Mouse (Mus musculus): ENCODE results near the gene Trio. TPM values are rescaled to one million over a fixed set of nuclear protein-coding genes. Genes with fewer than 3 reads are reported as not detected.

The Trio gene
- total RNA-seq, 1 experiment from 2014 or later: 24.6 TPM

DNA sequence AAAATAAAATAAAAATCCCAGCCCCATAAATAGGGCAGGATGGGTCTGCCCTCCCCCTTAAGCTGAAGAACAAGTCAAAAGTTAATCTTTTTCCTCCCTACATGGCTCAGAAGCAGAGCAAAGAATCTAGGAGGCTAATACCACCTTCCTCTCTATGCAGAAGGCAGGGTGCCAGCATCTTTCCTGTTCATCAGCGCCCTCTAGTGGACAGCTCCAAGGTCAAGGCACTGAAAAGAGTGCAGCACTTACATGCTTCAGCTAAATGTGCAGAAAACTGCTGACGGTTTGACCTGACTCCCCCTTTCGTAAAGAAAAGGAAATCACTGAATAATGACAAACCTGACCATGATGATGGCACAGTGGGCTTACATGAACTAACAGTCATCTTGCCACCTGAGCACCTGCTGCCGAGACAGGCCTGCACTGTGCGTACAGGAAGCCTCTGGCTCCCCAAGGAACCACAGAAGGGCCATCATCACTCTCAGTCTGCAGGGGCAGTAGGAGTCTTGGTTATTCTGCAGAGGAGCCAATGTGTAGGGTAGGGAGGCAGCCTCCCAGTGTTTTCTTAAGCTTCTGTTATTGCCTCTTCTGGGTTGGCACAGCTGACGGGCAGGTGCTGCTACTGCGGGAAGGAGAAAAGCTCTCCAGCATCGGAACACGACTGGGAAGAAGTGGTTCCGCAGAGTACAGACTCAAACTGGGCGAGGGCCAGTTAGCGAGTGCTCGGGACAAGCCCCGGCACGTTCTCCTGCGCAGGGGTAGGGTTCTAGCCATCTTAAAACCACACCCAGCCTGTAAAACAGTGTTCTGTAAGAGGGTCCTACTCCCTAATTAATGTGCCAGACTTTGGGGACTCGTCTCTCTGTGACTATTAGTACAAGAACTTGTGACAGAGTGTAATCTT, 141.0 kb downstream of the Trio start:
- peak; percentile 82 to 83 for ATAC-seq (replicated peaks in 1 of 2; ENCODE audit: insufficient read depth in 1 of 2, low FRiP score in 2 of 2, low TSS enrichment in 1 of 2, low read depth in 1 of 2, poor library complexity in 2 of 2, severe bottlenecking in 2 of 2)

DNA sequence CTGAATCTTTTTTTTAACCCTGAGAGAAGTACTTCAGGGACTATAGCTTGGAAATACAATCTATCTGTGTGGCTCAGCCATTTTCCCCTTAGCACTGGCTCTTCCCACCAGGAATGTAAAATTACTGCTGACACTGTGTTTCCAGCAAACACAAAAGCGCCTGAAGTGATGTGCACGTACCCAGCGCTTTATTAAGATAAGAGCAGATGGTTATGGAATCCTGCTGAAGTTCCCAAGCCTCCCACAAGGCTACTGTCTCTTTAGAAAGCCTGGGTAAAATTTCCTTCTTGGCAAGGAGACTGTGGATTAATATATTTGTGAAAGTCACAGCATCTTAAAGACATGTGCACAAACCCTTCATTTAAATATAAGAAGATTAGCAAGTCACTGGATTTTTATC, 141.8 kb downstream of the Trio start:
- no peak for ATAC-seq (replicated peaks in 1 of 2; ENCODE audit: insufficient read depth in 1 of 2, low FRiP score in 2 of 2, low TSS enrichment in 1 of 2, low read depth in 1 of 2, poor library complexity in 2 of 2, severe bottlenecking in 2 of 2)

DNA sequence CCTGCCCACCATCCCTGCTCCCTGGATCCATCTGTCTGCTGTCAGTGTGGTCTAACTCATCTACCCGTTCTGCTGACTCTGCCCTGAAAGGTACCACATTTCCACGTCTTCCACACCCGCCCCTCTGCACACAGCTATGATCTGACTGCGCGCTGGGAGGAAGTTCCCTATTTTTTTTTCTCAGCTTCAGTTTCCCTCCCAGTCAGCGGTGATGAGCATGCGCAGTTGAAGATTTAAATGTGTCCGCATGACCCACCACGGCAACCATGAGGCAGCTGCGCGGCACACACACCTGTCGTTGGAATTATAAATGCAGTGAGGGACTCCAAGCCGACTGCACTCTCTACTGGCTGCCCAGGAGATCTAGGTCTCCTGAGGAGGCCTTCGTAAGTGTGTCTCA, 142.8 kb downstream of the Trio start:
- ATAC-seq (replicated peaks in 1 of 2; ENCODE audit: insufficient read depth in 1 of 2, low FRiP score in 2 of 2, low TSS enrichment in 1 of 2, low read depth in 1 of 2, poor library complexity in 2 of 2, severe bottlenecking in 2 of 2): peak; percentile 59 to 63

DNA sequence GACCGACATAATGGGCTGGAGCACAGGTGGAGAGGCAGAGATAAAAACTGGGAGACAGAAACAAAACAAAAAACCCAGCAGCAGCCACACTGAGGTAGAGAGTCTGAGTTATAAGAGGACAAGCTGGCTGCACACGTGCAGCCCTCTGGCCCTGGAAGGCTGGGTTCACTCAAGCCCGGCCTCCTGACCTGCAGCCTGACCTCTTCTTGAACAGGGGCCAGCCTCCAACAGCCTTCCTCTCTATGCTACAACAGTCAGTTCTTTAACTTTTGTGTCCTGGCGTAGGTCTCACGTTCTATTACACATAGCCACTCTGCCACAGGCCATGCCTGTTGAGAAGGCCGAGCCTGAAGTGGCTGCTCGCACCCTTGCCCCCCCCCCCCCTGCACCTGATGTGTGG, 147.8 kb downstream of the Trio start:
- no peak for ATAC-seq (replicated peaks in 1 of 2; ENCODE audit: insufficient read depth in 1 of 2, low FRiP score in 2 of 2, low TSS enrichment in 1 of 2, low read depth in 1 of 2, poor library complexity in 2 of 2, severe bottlenecking in 2 of 2)

DNA sequence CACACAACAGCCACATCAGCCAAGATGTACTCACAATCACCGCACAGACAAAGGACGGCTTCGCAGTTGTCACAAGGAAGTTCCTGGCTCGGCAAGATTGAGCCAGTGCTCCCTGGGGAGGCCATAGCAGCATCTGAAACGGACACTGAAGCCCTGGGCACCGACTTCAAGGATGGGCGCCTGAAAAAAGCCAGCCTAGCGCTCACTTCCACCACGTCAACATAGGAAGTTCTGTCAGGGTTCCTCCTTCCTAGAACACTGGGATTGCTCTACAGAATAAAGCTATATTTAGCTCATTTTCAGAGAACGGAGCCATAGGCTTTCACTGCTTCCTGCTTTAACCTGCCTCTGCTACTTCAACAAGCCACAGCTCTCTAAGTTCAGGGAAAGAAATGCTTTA, 149.3 kb downstream of the Trio start:
- peak; percentile 12 to 15; a peak in 2 of 4 replicates for ATAC-seq (replicated peaks in 1 of 2; ENCODE audit: insufficient read depth in 1 of 2, low FRiP score in 2 of 2, low TSS enrichment in 1 of 2, low read depth in 1 of 2, poor library complexity in 2 of 2, severe bottlenecking in 2 of 2)

DNA sequence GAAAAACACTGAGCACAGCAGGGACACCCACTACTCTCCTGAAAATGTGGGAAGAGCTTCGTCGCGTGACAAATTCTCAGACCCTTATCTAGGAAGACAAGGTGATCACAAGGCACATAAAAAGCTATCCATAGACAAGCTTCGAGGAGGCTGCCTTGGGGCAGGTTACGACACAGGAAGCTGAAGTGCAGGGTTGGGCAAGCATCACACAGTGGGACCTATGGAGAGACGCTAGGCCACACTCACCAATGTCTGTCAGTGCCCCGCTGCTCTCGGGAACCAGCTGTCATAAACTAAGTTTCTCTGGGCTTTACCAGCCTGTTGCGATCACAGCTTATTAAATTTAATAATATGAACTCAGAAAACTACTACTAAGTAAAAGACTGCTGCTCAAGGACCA, 149.9 kb downstream of the Trio start:
- ATAC-seq (replicated peaks in 1 of 2; ENCODE audit: insufficient read depth in 1 of 2, low FRiP score in 2 of 2, low TSS enrichment in 1 of 2, low read depth in 1 of 2, poor library complexity in 2 of 2, severe bottlenecking in 2 of 2): no peak; a peak in 1 of 4 replicates

DNA sequence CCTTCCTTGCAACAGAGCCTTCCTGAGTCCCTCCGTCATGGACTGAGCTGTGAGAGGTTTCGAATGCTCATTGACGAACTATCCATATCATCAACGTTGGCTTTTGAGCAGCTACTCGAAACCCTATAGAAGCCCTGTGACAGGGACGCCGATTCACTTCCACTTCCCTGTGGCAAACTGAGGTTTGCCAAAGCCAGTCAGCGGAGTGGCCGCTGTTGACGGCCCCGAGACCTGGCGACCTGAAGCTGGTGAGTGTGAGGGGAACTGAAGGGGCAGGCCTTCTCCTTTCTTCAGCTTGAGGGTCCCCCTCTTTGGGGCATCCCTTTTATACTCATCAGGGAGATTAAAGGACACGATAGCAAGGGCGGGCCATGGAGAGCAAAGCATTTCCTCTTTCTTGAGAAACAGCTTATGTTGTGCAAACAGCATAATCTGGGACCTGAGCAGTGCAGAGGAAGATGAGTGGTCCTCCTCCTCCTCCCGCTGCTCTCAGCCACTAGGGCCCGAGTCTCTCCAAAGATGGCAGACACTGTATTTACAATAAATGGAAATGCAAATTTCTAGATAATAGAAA, 151.8 kb downstream of the Trio start:
- peak in 1 of 2 experiments; percentile 31; a peak in 2 of 4 replicates for ATAC-seq (replicated peaks in 1 of 2; ENCODE audit: insufficient read depth in 1 of 2, low FRiP score in 2 of 2, low TSS enrichment in 1 of 2, low read depth in 1 of 2, poor library complexity in 2 of 2, severe bottlenecking in 2 of 2)

DNA sequence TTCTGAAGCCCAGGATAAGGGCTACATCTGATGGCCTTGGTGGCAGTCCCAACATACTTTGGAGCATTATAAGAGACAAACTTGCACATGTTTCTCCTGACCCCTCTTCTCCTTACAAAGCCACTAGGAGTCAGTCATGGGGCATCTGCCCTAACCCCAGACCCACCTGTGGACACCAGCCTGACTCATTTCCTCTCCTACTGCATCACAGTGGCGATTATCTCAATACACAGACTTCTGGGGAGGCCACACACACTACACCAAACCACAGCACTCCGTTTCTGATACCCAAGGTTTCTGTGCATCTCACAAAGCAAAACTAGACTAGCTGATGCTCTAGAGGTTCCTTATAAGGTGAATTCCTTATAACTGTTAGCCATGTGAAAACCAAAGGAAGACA, 153.4 kb downstream of the Trio start:
- peak; percentile 44 to 55 for ATAC-seq (replicated peaks in 1 of 2; ENCODE audit: insufficient read depth in 1 of 2, low FRiP score in 2 of 2, low TSS enrichment in 1 of 2, low read depth in 1 of 2, poor library complexity in 2 of 2, severe bottlenecking in 2 of 2)

GRCm38 (mm10) chr15:27871708-27872107, 153.9 kb downstream of the Trio start:
- peak in 1 of 2 experiments; percentile 40; a peak in 2 of 4 replicates for ATAC-seq (replicated peaks in 1 of 2; ENCODE audit: insufficient read depth in 1 of 2, low FRiP score in 2 of 2, low TSS enrichment in 1 of 2, low read depth in 1 of 2, poor library complexity in 2 of 2, severe bottlenecking in 2 of 2)

GRCm38 (mm10) chr15:27871260-27871659, 154.4 kb downstream of the Trio start:
- no peak for ATAC-seq (replicated peaks in 1 of 2; ENCODE audit: insufficient read depth in 1 of 2, low FRiP score in 2 of 2, low TSS enrichment in 1 of 2, low read depth in 1 of 2, poor library complexity in 2 of 2, severe bottlenecking in 2 of 2)

GRCm38 (mm10) chr15:27869001-27869400, 156.6 kb downstream of the Trio start:
- no peak for ATAC-seq (replicated peaks in 1 of 2; ENCODE audit: insufficient read depth in 1 of 2, low FRiP score in 2 of 2, low TSS enrichment in 1 of 2, low read depth in 1 of 2, poor library complexity in 2 of 2, severe bottlenecking in 2 of 2)

DNA sequence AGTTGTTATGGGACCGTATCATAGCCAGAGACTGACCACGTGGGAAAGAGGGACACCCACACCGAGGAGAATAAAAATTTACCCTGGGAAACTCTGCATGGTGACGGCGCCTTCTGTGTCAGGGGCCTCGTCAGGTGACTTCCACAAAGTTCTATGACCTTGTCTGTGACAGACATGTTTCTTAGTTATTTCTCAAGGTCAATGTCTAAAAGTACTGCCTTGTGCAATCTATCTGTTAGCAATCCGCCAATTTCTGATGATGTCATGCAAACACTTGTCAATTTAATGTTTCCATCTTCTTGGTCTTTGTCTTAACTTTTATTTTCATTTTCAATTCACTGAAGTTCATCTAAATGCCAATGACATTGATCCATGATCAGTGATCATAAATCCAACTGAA, 157.8 kb downstream of the Trio start:
- ATAC-seq (replicated peaks in 1 of 2; ENCODE audit: insufficient read depth in 1 of 2, low FRiP score in 2 of 2, low TSS enrichment in 1 of 2, low read depth in 1 of 2, poor library complexity in 2 of 2, severe bottlenecking in 2 of 2): no peak

DNA sequence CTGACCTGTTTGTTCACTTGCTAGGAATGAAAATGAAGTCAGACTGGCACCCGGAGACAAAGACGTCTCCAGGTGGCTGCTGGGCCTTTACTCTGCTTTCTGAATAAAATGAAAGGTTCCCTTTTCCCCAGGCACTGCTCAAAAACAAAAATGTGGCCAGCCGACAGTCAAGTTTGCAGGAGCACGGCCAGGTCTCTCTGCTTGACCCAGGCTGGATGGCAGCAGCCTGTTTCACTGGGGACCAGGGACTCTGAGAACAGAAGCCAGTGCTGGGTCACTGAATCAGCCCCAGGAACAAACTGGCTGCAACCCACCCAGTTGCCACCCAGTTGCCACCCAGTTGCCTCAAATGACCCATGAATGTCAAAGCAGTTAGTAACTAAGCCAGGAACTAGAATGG, 159.2 kb downstream of the Trio start:
- ATAC-seq (replicated peaks in 1 of 2; ENCODE audit: insufficient read depth in 1 of 2, low FRiP score in 2 of 2, low TSS enrichment in 1 of 2, low read depth in 1 of 2, poor library complexity in 2 of 2, severe bottlenecking in 2 of 2): no peak

- ATAC-seq (replicated peaks in 1 of 2; ENCODE audit: insufficient read depth in 1 of 2, low FRiP score in 2 of 2, low TSS enrichment in 1 of 2, low read depth in 1 of 2, poor library complexity in 2 of 2, severe bottlenecking in 2 of 2): no peak
Observed at GRCm38 (mm10) chr15:27866053-27866452, 159.6 kb downstream of the Trio start.

GRCm38 (mm10) chr15:27864397-27864796, 161.3 kb downstream of the Trio start:
- no peak for ATAC-seq (replicated peaks in 1 of 2; ENCODE audit: insufficient read depth in 1 of 2, low FRiP score in 2 of 2, low TSS enrichment in 1 of 2, low read depth in 1 of 2, poor library complexity in 2 of 2, severe bottlenecking in 2 of 2)

- ATAC-seq (replicated peaks in 1 of 2; ENCODE audit: insufficient read depth in 1 of 2, low FRiP score in 2 of 2, low TSS enrichment in 1 of 2, low read depth in 1 of 2, poor library complexity in 2 of 2, severe bottlenecking in 2 of 2): no peak; a peak in 1 of 4 replicates
Observed at GRCm38 (mm10) chr15:27862949-27863348, 162.7 kb downstream of the Trio start.

- no peak for ATAC-seq (replicated peaks in 1 of 2; ENCODE audit: insufficient read depth in 1 of 2, low FRiP score in 2 of 2, low TSS enrichment in 1 of 2, low read depth in 1 of 2, poor library complexity in 2 of 2, severe bottlenecking in 2 of 2)
Observed at GRCm38 (mm10) chr15:27860439-27860838, 165.2 kb downstream of the Trio start.

DNA sequence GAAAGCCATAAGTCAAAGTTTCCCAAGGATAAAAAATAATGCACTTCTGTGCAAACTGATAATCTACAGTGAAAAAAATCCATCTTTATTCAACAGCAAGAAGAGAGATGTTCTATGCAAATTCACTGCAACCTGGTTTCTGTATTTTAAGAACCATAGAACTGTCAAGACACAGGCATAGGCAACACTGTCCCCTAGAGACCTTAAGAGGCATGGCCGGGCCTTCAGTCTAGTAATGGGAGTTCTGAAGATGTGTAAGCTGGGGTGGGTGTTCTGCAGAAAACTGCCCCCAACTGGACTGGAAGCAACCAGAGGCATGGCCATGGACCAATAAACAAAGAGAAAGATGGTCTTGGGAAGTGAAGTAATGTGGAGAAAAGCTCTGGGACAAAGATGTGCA, 166.1 kb downstream of the Trio start:
- no peak for ATAC-seq (replicated peaks in 1 of 2; ENCODE audit: insufficient read depth in 1 of 2, low FRiP score in 2 of 2, low TSS enrichment in 1 of 2, low read depth in 1 of 2, poor library complexity in 2 of 2, severe bottlenecking in 2 of 2)

GRCm38 (mm10) chr15:27859115-27859514, 166.5 kb downstream of the Trio start:
- no peak for ATAC-seq (replicated peaks in 1 of 2; ENCODE audit: insufficient read depth in 1 of 2, low FRiP score in 2 of 2, low TSS enrichment in 1 of 2, low read depth in 1 of 2, poor library complexity in 2 of 2, severe bottlenecking in 2 of 2)
